In genomic region chr7:115392520-115392919, GRCm38 (mm10) we compare ENCODE assay signal across 24 mouse cellular contexts.
DNase-seq lines count a peak whose midpoint lies in the region; ATAC-seq and TF ChIP-seq lines count a peak whose summit lies in the region.
"Had no signal": no experiment of that assay in that cellular context is flagged by ENCODE, and none has a peak within 500 bp of the region (broad histone marks: within the 10 kb centered on the region; RNA-seq: fewer than 3 reads in every experiment).

No protein-coding gene starts in this region.

- no peak overlapping the region for H3K4me3 ChIP-seq in forebrain, embryonic 11.5 days (ENCODE audit: low read depth, low read length)
- H3K4me3 ChIP-seq in forebrain, embryonic 10.5 days: no peak overlapping the region
- no peak overlapping the region for H3K4me3 ChIP-seq in MEL (ENCODE audit: control insufficient read depth in 1 of 2, insufficient read depth in 1 of 2, low read depth in 2 of 2, low read length in 2 of 2)
- H3K4me3 ChIP-seq: embryonic facial prominence, embryonic 13.5 days; embryonic facial prominence, embryonic 15.5 days; erythroblast, embryonic 14.5 days; forebrain, embryonic 12.5 days had no signal

- no peaks in the 10 kb centered on the region for H3K27me3 ChIP-seq in forebrain, embryonic 11.5 days (ENCODE audit: control insufficient read depth, insufficient read depth, low read length)
- H3K27me3 ChIP-seq in forebrain, embryonic 10.5 days (ENCODE audit: poor library complexity, severe bottlenecking): no peaks in the 10 kb centered on the region
- H3K27me3 ChIP-seq in MEL (ENCODE audit: control insufficient read depth in 1 of 2, insufficient read depth in 2 of 2, low read length in 2 of 2): no peaks in the 10 kb centered on the region; a peak in 1 of 4 replicates
- H3K27me3 ChIP-seq: forebrain, embryonic 12.5 days had no signal

- no peaks in the 10 kb centered on the region for H3K36me3 ChIP-seq in forebrain, embryonic 11.5 days (ENCODE audit: control insufficient read depth, insufficient read depth, low read length)
- no peaks in the 10 kb centered on the region for H3K36me3 ChIP-seq in forebrain, embryonic 10.5 days (replicated peaks)
- no peaks in the 10 kb centered on the region for H3K36me3 ChIP-seq in MEL (ENCODE audit: control insufficient read depth in 1 of 2, insufficient read depth in 2 of 2, low read length in 2 of 2)
- H3K36me3 ChIP-seq: embryonic facial prominence, embryonic 13.5 days; embryonic facial prominence, embryonic 15.5 days; forebrain, embryonic 12.5 days; G1E had no signal

- no peak for TF ChIP-seq CTCF in MEL (IDR thresholded peaks at IDR 0.05 in 2 of 3, conservative IDR thresholded peaks at IDR 0.05 in 1 of 3; ENCODE audit: control insufficient read depth in 1 of 3, insufficient read depth in 1 of 3, low read depth in 2 of 3, low read length in 3 of 3, poor library complexity in 1 of 3, severe bottlenecking in 1 of 3)

- no peak for TF ChIP-seq EP300 in MEL (IDR thresholded peaks at IDR 0.05; ENCODE audit: low read depth in 1 of 2, low read length in 2 of 2)

- no peak overlapping the region for H3K9ac ChIP-seq in forebrain, embryonic 11.5 days (ENCODE audit: low read length)
- no peak overlapping the region for H3K9ac ChIP-seq in MEL (ENCODE audit: control insufficient read depth, low read depth, low read length, poor library complexity, severe bottlenecking)
- H3K9ac ChIP-seq: embryonic facial prominence, embryonic 13.5 days; embryonic facial prominence, embryonic 15.5 days; forebrain, embryonic 12.5 days had no signal

- DNase-seq in forebrain, embryonic 11.5 days (ENCODE audit: low spot score): peak; percentile 33
- DNase-seq in forebrain, embryonic 10.5 days (ENCODE audit: extremely low spot score, low spot score): no peak
- no peak for DNase-seq in MEL (ENCODE audit: low read depth, low spot score)
- no peak for DNase-seq in layer of hippocampus, adult 18-20 months (ENCODE audit: low spot score in 2 of 2)
- DNase-seq: adrenal gland, adult 2 months; adrenal gland, postnatal 10 days; adrenal gland, postnatal 25 days; B cell, adult 2 months; cerebellum, adult 11 months; cerebellum, adult 18-20 months; cerebellum, adult 8-10 months; cerebellum, adult 9-11 months; cerebellum, postnatal 14 days; cerebellum, postnatal 36 days; embryo, embryonic 11 days had no signal

- no peak for TF ChIP-seq POLR2A in MEL (IDR thresholded peaks at IDR 0.05; ENCODE audit: control insufficient read depth in 1 of 2, insufficient read depth in 1 of 2, low read depth in 1 of 2, low read length in 2 of 2, poor library complexity in 1 of 2)

- no peak overlapping the region for H3K4me2 ChIP-seq in forebrain, embryonic 11.5 days (ENCODE audit: low read depth, low read length, severe bottlenecking)
- H3K4me2 ChIP-seq: embryonic facial prominence, embryonic 13.5 days; embryonic facial prominence, embryonic 15.5 days; forebrain, embryonic 12.5 days had no signal

- no peaks in the 10 kb centered on the region for H3K79me2 ChIP-seq in MEL (ENCODE audit: control insufficient read depth, insufficient read depth, low read length, poor library complexity)

- no peaks in the 10 kb centered on the region for H3K9me3 ChIP-seq in forebrain, embryonic 11.5 days (ENCODE audit: control insufficient read depth, low read length)
- no peaks in the 10 kb centered on the region for H3K9me3 ChIP-seq in forebrain, embryonic 10.5 days
- H3K9me3 ChIP-seq in MEL (replicated peaks; ENCODE audit: insufficient read depth, low read length): no peaks in the 10 kb centered on the region
- H3K9me3 ChIP-seq: embryonic facial prominence, embryonic 13.5 days; embryonic facial prominence, embryonic 15.5 days; forebrain, embryonic 12.5 days; G1E had no signal

- no peak overlapping the region for H3K27ac ChIP-seq in forebrain, embryonic 11.5 days (ENCODE audit: low read depth, low read length)
- H3K27ac ChIP-seq in forebrain, embryonic 10.5 days: no peak overlapping the region
- H3K27ac ChIP-seq in MEL (ENCODE audit: control insufficient read depth, low read depth, low read length): no peak overlapping the region
- H3K27ac ChIP-seq: embryonic facial prominence, embryonic 13.5 days; embryonic facial prominence, embryonic 15.5 days; forebrain, embryonic 12.5 days had no signal

- peaks cover 2% of the 10 kb centered on the region; the same call in 1 of the 2 replicates for H3K4me1 ChIP-seq in forebrain, embryonic 11.5 days (replicated peaks; ENCODE audit: control insufficient read depth, insufficient read depth, low read length)
- H3K4me1 ChIP-seq in forebrain, embryonic 10.5 days: peaks cover 14% of the 10 kb centered on the region
- no peaks in the 10 kb centered on the region for H3K4me1 ChIP-seq in MEL (ENCODE audit: control insufficient read depth in 1 of 2, insufficient read depth in 2 of 2, low read length in 2 of 2)
- H3K4me1 ChIP-seq: embryonic facial prominence, embryonic 13.5 days; embryonic facial prominence, embryonic 15.5 days had no signal

- no peak for TF ChIP-seq RAD21 in MEL (IDR thresholded peaks at IDR 0.05; ENCODE audit: low read depth, low read length)

- ATAC-seq in forebrain, embryonic 11.5 days (replicated peaks; ENCODE audit: low FRiP score): no peak
- ATAC-seq in megakaryocyte-erythroid progenitor cell, adult 5-6 weeks (replicated peaks; ENCODE audit: low FRiP score, low TSS enrichment, poor library complexity, severe bottlenecking): peak; percentile 79
- ATAC-seq: CD4-positive, CD25-positive, alpha-beta regulatory T cell, adult 4 months; forebrain, embryonic 14.5 days; forebrain, embryonic 16.5 days had no signal

- 78% methylated on average over 3 of the region's 3 CpGs for whole genome bisulfite sequencing in forebrain, embryonic 11.5 days
- WGBS in forebrain, embryonic 10.5 days: 83% methylated on average over 3 of the region's 3 CpGs

TF ChIP-seq in MEL, 35 proteins besides CTCF, POLR2A, EP300 and RAD21:
- TF ChIP-seq GATA1 (IDR thresholded peaks at IDR 0.05; ENCODE audit: low read depth, low read length) (peak; percentile 34; the same call in 1 of the 2 replicates), E2F4 (IDR thresholded peaks at IDR 0.05; ENCODE audit: borderline replicate concordance, low read depth, low read length) (no peak), MYC (IDR thresholded peaks at IDR 0.05; ENCODE audit: low read depth, low read length) (no peak)
TF ChIP-seq in MEL: peak in this region for 1.
